Mouse (Mus musculus): ENCODE data around the gene Crtc1. TPM values are rescaled to one million over a fixed set of nuclear protein-coding genes. Genes with fewer than 3 reads are reported as not detected.

The Crtc1 gene
- polyA plus RNA-seq, 1 experiment: 7.7 TPM

GRCm38 (mm10) chr8:70342007-70342406 is 97.4 kb downstream of the Crtc1 start:
- Histone ChIP-seq H3K9ac (ENCODE audit: low read depth, poor library complexity, severe bottlenecking) (no peak overlapping the region), H3K4me3 (ENCODE audit: low read depth, low read length) (no peak overlapping the region), H3K4me1 (ENCODE audit: control insufficient read depth, insufficient read depth, low read length) (no peaks in the 10 kb centered on the region), H3K27ac (ENCODE audit: insufficient read depth, low read length) (no peak overlapping the region), H3K36me3 (ENCODE audit: control insufficient read depth, insufficient read depth, low read length, poor library complexity, severe bottlenecking) (peaks cover 70% of the 10 kb centered on the region), H3K9me3 (replicated peaks; ENCODE audit: control insufficient read depth, insufficient read depth, low read length, poor library complexity, severe bottlenecking) (no peaks in the 10 kb centered on the region), H3K27me3 (ENCODE audit: control insufficient read depth, insufficient read depth, low read length, poor library complexity, severe bottlenecking) (no peaks in the 10 kb centered on the region)
- TF ChIP-seq EP300 (IDR thresholded peaks at IDR 0.05; ENCODE audit: insufficient read depth, low read depth, low read length): no peak
- TF ChIP-seq POLR2A (IDR thresholded peaks at IDR 0.05; ENCODE audit: insufficient read depth, low read length): no peak
- TF ChIP-seq CTCF (IDR thresholded peaks at IDR 0.05; ENCODE audit: low read depth, low read length): no peak

DNA sequence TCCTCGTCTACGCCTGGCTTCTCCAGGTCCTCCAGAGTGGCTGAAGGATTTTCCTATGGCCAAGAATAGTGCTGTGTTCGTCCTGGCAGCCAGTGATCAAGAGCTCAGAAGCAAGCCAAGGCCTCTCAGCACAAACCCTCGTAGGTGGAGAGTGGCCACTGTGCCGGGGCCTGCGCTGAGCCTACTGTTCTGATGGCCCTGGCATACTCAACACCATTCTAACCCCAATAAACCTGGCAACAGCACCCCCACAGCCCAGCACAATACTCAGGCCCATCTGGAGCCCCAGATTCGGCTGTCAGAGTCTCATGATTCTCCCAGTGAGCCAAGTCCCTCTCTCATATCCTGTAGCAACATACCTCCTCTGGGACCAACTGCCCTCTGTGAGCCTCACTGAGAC is 98.7 kb downstream of the Crtc1 start:
- H3K27me3 ChIP-seq (ENCODE audit: control insufficient read depth, insufficient read depth, low read length, poor library complexity, severe bottlenecking): no peaks in the 10 kb centered on the region
- H3K27ac ChIP-seq (ENCODE audit: insufficient read depth, low read length): no peak overlapping the region
- no peak for TF ChIP-seq EP300 (IDR thresholded peaks at IDR 0.05; ENCODE audit: insufficient read depth, low read depth, low read length)
- no peak for TF ChIP-seq CTCF (IDR thresholded peaks at IDR 0.05; ENCODE audit: low read depth, low read length)
- no peak for TF ChIP-seq POLR2A (IDR thresholded peaks at IDR 0.05; ENCODE audit: insufficient read depth, low read length)
- no peaks in the 10 kb centered on the region for H3K9me3 ChIP-seq (replicated peaks; ENCODE audit: control insufficient read depth, insufficient read depth, low read length, poor library complexity, severe bottlenecking)
- no peaks in the 10 kb centered on the region for H3K4me1 ChIP-seq (ENCODE audit: control insufficient read depth, insufficient read depth, low read length)
- H3K4me3 ChIP-seq (ENCODE audit: low read depth, low read length): no peak overlapping the region
- H3K9ac ChIP-seq (ENCODE audit: low read depth, poor library complexity, severe bottlenecking): no peak overlapping the region
- peaks cover 79% of the 10 kb centered on the region for H3K36me3 ChIP-seq (ENCODE audit: control insufficient read depth, insufficient read depth, low read length, poor library complexity, severe bottlenecking)

DNA sequence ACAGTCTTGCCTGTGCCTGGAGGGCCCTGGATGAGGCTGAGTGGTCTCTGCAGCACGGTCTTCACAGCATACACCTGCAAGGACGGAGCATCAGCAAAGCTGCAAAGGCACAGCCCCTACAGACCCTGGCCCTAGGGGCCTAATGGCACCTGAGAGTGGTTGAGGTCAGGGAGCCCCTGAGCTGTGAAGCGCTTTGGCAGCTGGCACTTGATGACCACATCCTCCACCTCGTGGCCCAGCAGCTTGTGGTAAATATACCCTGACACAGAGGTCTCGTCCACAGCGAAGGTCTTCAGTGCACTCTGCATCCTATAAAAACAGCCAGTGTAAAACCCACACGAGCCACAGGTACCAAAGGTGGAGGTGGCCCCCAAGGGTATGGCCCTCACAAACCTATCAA is 100.4 kb downstream of the Crtc1 start:
- Histone ChIP-seq H3K4me1 (ENCODE audit: control insufficient read depth, insufficient read depth, low read length) (no peaks in the 10 kb centered on the region), H3K36me3 (ENCODE audit: control insufficient read depth, insufficient read depth, low read length, poor library complexity, severe bottlenecking) (peaks cover 94% of the 10 kb centered on the region), H3K4me3 (ENCODE audit: low read depth, low read length) (no peak overlapping the region), H3K27ac (ENCODE audit: insufficient read depth, low read length) (no peak overlapping the region), H3K9me3 (replicated peaks; ENCODE audit: control insufficient read depth, insufficient read depth, low read length, poor library complexity, severe bottlenecking) (no peaks in the 10 kb centered on the region), H3K27me3 (ENCODE audit: control insufficient read depth, insufficient read depth, low read length, poor library complexity, severe bottlenecking) (no peaks in the 10 kb centered on the region), H3K9ac (ENCODE audit: low read depth, poor library complexity, severe bottlenecking) (no peak overlapping the region)
- TF ChIP-seq EP300 (IDR thresholded peaks at IDR 0.05; ENCODE audit: insufficient read depth, low read depth, low read length) (no peak), CTCF (IDR thresholded peaks at IDR 0.05; ENCODE audit: low read depth, low read length) (no peak), POLR2A (IDR thresholded peaks at IDR 0.05; ENCODE audit: insufficient read depth, low read length) (no peak)

DNA sequence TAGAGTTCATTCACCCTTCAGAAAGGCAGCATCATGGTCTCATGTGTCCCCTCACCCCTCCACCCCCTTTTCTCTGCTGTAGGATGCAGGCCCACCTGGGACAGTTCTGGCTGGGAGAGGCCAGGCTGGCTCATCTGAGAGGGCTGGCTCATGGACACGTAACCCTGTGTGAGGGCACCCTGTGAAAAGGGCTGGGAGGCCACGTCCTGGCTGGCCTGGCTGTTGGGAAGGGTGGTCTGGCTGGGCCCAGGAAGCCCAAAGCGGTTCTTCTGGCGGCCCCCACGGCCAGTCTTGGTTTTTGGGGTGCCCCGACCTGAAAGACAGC is 106.5 kb downstream of the Crtc1 start:
- Histone ChIP-seq H3K9me3 (replicated peaks; ENCODE audit: control insufficient read depth, insufficient read depth, low read length, poor library complexity, severe bottlenecking) (no peaks in the 10 kb centered on the region), H3K27ac (ENCODE audit: insufficient read depth, low read length) (no peak overlapping the region), H3K4me3 (ENCODE audit: low read depth, low read length) (no peak overlapping the region), H3K9ac (ENCODE audit: low read depth, poor library complexity, severe bottlenecking) (no peak overlapping the region), H3K27me3 (ENCODE audit: control insufficient read depth, insufficient read depth, low read length, poor library complexity, severe bottlenecking) (no peaks in the 10 kb centered on the region), H3K36me3 (ENCODE audit: control insufficient read depth, insufficient read depth, low read length, poor library complexity, severe bottlenecking) (peaks cover 47% of the 10 kb centered on the region), H3K4me1 (ENCODE audit: control insufficient read depth, insufficient read depth, low read length) (peaks cover 2% of the 10 kb centered on the region)
- TF ChIP-seq EP300 (IDR thresholded peaks at IDR 0.05; ENCODE audit: insufficient read depth, low read depth, low read length) (no peak), POLR2A (IDR thresholded peaks at IDR 0.05; ENCODE audit: insufficient read depth, low read length) (no peak), CTCF (IDR thresholded peaks at IDR 0.05; ENCODE audit: low read depth, low read length) (no peak)

Other genes starting within 250 kb of the Crtc1 start
- gene Slc25a42, start 227.3 kb downstream of the Crtc1 start, polyA plus RNA-seq (2011; ENCODE audit: insufficient read depth, insufficient read length, low read depth, missing spikeins): 7.8 and 9.3 TPM in 2 replicates
- gene Sugp2, start 205.4 kb downstream of the Crtc1 start, polyA plus RNA-seq (2011; ENCODE audit: insufficient read depth, insufficient read length, low read depth, missing spikeins): 46.0 and 47.2 TPM in 2 replicates
- 5.7 and 11.8 TPM in 2 replicates for gene Armc6, start 205.1 kb downstream of the Crtc1 start, polyA plus RNA-seq (2011; ENCODE audit: insufficient read depth, insufficient read length, low read depth, missing spikeins)
- 37.9 and 40.0 TPM in 2 replicates for gene Homer3, start 156.8 kb downstream of the Crtc1 start, polyA plus RNA-seq (2011; ENCODE audit: insufficient read depth, insufficient read length, low read depth, missing spikeins)
- gene Ddx49, start 137.1 kb downstream of the Crtc1 start, polyA plus RNA-seq (2011; ENCODE audit: insufficient read depth, insufficient read length, low read depth, missing spikeins): 45.3 and 50.5 TPM in 2 replicates
- 115 and 117 TPM in 2 replicates for gene Cope, start 137.1 kb downstream of the Crtc1 start, polyA plus RNA-seq (2011; ENCODE audit: insufficient read depth, insufficient read length, low read depth, missing spikeins)
- 3.4 and 3.8 TPM in 2 replicates for gene Cers1, start 123.8 kb downstream of the Crtc1 start, polyA plus RNA-seq (2011; ENCODE audit: insufficient read depth, insufficient read length, low read depth, missing spikeins)
- gene Gdf1, start 109.8 kb downstream of the Crtc1 start, polyA plus RNA-seq (2011; ENCODE audit: insufficient read depth, insufficient read length, low read depth, missing spikeins): 1.0 TPM in 1 of 2 replicates, not detected in the other
- 46.3 and 50.1 TPM in 2 replicates for gene Upf1, start 86.3 kb downstream of the Crtc1 start, polyA plus RNA-seq (2011; ENCODE audit: insufficient read depth, insufficient read length, low read depth, missing spikeins)
- gene Comp, start 66.0 kb downstream of the Crtc1 start, polyA plus RNA-seq (2011; ENCODE audit: insufficient read depth, insufficient read length, low read depth, missing spikeins): 1.4 and 2.0 TPM in 2 replicates
- 27.4 and 33.7 TPM in 2 replicates for gene Klhl26, start 37.4 kb upstream of the Crtc1 start, polyA plus RNA-seq (2011; ENCODE audit: insufficient read depth, insufficient read length, low read depth, missing spikeins)
- 3.3 and 4.2 TPM in 2 replicates for gene Tmem59l, start 47.8 kb upstream of the Crtc1 start, polyA plus RNA-seq (2011; ENCODE audit: insufficient read depth, insufficient read length, low read depth, missing spikeins)
- 6.1 and 7.5 TPM in 2 replicates for gene Crlf1, start 53.6 kb upstream of the Crtc1 start, polyA plus RNA-seq (2011; ENCODE audit: insufficient read depth, insufficient read length, low read depth, missing spikeins)
- gene Rex1bd, start 67.2 kb upstream of the Crtc1 start, polyA plus RNA-seq (2011; ENCODE audit: insufficient read depth, insufficient read length, low read depth, missing spikeins): 40.0 and 43.7 TPM in 2 replicates
- 1,157 and 1,272 TPM in 2 replicates for gene Uba52, start 71.2 kb upstream of the Crtc1 start, polyA plus RNA-seq (2011; ENCODE audit: insufficient read depth, insufficient read length, low read depth, missing spikeins)
- gene Fkbp8, start 88.1 kb upstream of the Crtc1 start, polyA plus RNA-seq (2011; ENCODE audit: insufficient read depth, insufficient read length, low read depth, missing spikeins): 80.5 and 87.3 TPM in 2 replicates
- gene Kxd1, start 88.4 kb upstream of the Crtc1 start, polyA plus RNA-seq (2011; ENCODE audit: insufficient read depth, insufficient read length, low read depth, missing spikeins): 57.4 and 63.5 TPM in 2 replicates
- 12.4 and 13.2 TPM in 2 replicates for gene Ell, start 99.9 kb upstream of the Crtc1 start, polyA plus RNA-seq (2011; ENCODE audit: insufficient read depth, insufficient read length, low read depth, missing spikeins)
- 61.5 and 72.3 TPM in 2 replicates for gene Isyna1, start 154.8 kb upstream of the Crtc1 start, polyA plus RNA-seq (2011; ENCODE audit: insufficient read depth, insufficient read length, low read depth, missing spikeins)
- gene Ssbp4, start 169.3 kb upstream of the Crtc1 start, polyA plus RNA-seq (2011; ENCODE audit: insufficient read depth, insufficient read length, low read depth, missing spikeins): 49.9 and 50.2 TPM in 2 replicates
- not detected in 2 replicates for gene Lrrc25, start 176.6 kb upstream of the Crtc1 start, polyA plus RNA-seq (2011; ENCODE audit: insufficient read depth, insufficient read length, low read depth, missing spikeins)
- 1.9 and 2.1 TPM in 2 replicates for gene Gdf15, start 192.9 kb upstream of the Crtc1 start, polyA plus RNA-seq (2011; ENCODE audit: insufficient read depth, insufficient read length, low read depth, missing spikeins)
- 30.2 and 44.4 TPM in 2 replicates for gene Pgpep1, start 220.8 kb upstream of the Crtc1 start, polyA plus RNA-seq (2011; ENCODE audit: insufficient read depth, insufficient read length, low read depth, missing spikeins)
- gene Lsm4, start 233.7 kb upstream of the Crtc1 start, polyA plus RNA-seq (2011; ENCODE audit: insufficient read depth, insufficient read length, low read depth, missing spikeins): 211 TPM in 2 replicates

Data from ES-Bruce4 (cell line).